Mouse (Mus musculus): ENCODE measurements around the gene Fbxw7. TPM values are rescaled to one million over a fixed set of nuclear protein-coding genes. Genes with fewer than 3 reads are reported as not detected.

The Fbxw7 gene
- polyA plus RNA-seq, 1 experiment from 2014 or later = 12.9 TPM

- H3K4me3 ChIP-seq (replicated peaks; ENCODE audit: low read length) = no peak overlapping the region
- 0 out of 2 replicates have a peak, but pooled peaks cover 3% of the 10 kb centered on the region for H3K36me3 ChIP-seq (ENCODE audit: control insufficient read depth, insufficient read depth, low read length)
- H3K4me1 ChIP-seq (ENCODE audit: control insufficient read depth, insufficient read depth, low read length) = no peaks in the 10 kb centered on the region
- no peak overlapping the region for H3K4me2 ChIP-seq (ENCODE audit: low read depth, low read length)
- no peak overlapping the region for H3K27ac ChIP-seq (ENCODE audit: low read length)
- H3K9me3 ChIP-seq (replicated peaks; ENCODE audit: control insufficient read depth, low read length) = no peaks in the 10 kb centered on the region
- 76% methylated on average over 4 of the region's 4 CpGs for WGBS
- H3K27me3 ChIP-seq (ENCODE audit: control insufficient read depth, insufficient read depth, low read length) = no peaks in the 10 kb centered on the region
- no peak overlapping the region for H3K9ac ChIP-seq (ENCODE audit: low read length)
- ATAC-seq (ENCODE audit: insufficient read depth, low FRiP score) = no peak
These were observed 140.8 kb downstream of the Fbxw7 start for GRCm38 (mm10) chr3:84955857-84956256.

- no peaks in the 10 kb centered on the region for H3K27me3 ChIP-seq (ENCODE audit: control insufficient read depth, insufficient read depth, low read length)
- no peak overlapping the region for H3K27ac ChIP-seq (ENCODE audit: low read length)
- no peak overlapping the region for H3K4me2 ChIP-seq (ENCODE audit: low read depth, low read length)
- H3K9ac ChIP-seq (ENCODE audit: low read length) = no peak overlapping the region
- no peak overlapping the region for H3K4me3 ChIP-seq (replicated peaks; ENCODE audit: low read length)
- no peak for ATAC-seq (ENCODE audit: insufficient read depth, low FRiP score)
- no peaks in the 10 kb centered on the region; the same call in 1 of the 2 replicates for H3K36me3 ChIP-seq (ENCODE audit: control insufficient read depth, insufficient read depth, low read length)
- no peaks in the 10 kb centered on the region for H3K4me1 ChIP-seq (ENCODE audit: control insufficient read depth, insufficient read depth, low read length)
- WGBS = 94% methylated on average over 5 of the region's 5 CpGs
- no peaks in the 10 kb centered on the region for H3K9me3 ChIP-seq (replicated peaks; ENCODE audit: control insufficient read depth, low read length)
These were observed 150.1 kb downstream of the Fbxw7 start for GRCm38 (mm10) chr3:84965156-84965555.

- Histone ChIP-seq H3K27me3 (ENCODE audit: control insufficient read depth, insufficient read depth, low read length) (no peaks in the 10 kb centered on the region), H3K36me3 (ENCODE audit: control insufficient read depth, insufficient read depth, low read length) (peaks cover 4% of the 10 kb centered on the region; the same call in 1 of the 2 replicates), H3K9me3 (replicated peaks; ENCODE audit: control insufficient read depth, low read length) (no peaks in the 10 kb centered on the region), H3K4me3 (replicated peaks; ENCODE audit: low read length) (no peak overlapping the region), H3K4me1 (ENCODE audit: control insufficient read depth, insufficient read depth, low read length) (no peaks in the 10 kb centered on the region), H3K4me2 (ENCODE audit: low read depth, low read length) (no peak overlapping the region), H3K9ac (ENCODE audit: low read length) (no peak overlapping the region), H3K27ac (ENCODE audit: low read length) (no peak overlapping the region)
- WGBS = 92% methylated on average over 4 of the region's 4 CpGs
- ATAC-seq (ENCODE audit: insufficient read depth, low FRiP score) = no peak
These were observed 152.3 kb downstream of the Fbxw7 start for GRCm38 (mm10) chr3:84967364-84967763.

GRCm38 (mm10) chr3:84971561-84971960 lies 156.5 kb downstream of the Fbxw7 start:
- 76% methylated on average over 5 of the region's 5 CpGs for WGBS
- no peak for ATAC-seq (ENCODE audit: insufficient read depth, low FRiP score)
- Histone ChIP-seq H3K9me3 (replicated peaks; ENCODE audit: control insufficient read depth, low read length) (no peaks in the 10 kb centered on the region), H3K27ac (ENCODE audit: low read length) (no peak overlapping the region), H3K4me3 (replicated peaks; ENCODE audit: low read length) (no peak overlapping the region), H3K36me3 (ENCODE audit: control insufficient read depth, insufficient read depth, low read length) (0 out of 2 replicates have a peak, but pooled peaks cover 4% of the 10 kb centered on the region), H3K9ac (ENCODE audit: low read length) (no peak overlapping the region), H3K4me2 (ENCODE audit: low read depth, low read length) (no peak overlapping the region), H3K27me3 (ENCODE audit: control insufficient read depth, insufficient read depth, low read length) (no peaks in the 10 kb centered on the region), H3K4me1 (ENCODE audit: control insufficient read depth, insufficient read depth, low read length) (no peaks in the 10 kb centered on the region)

GRCm38 (mm10) chr3:84972881-84973280 lies 157.8 kb downstream of the Fbxw7 start:
- H3K27me3 ChIP-seq (ENCODE audit: control insufficient read depth, insufficient read depth, low read length) = no peaks in the 10 kb centered on the region
- no peaks in the 10 kb centered on the region for H3K4me1 ChIP-seq (ENCODE audit: control insufficient read depth, insufficient read depth, low read length)
- H3K4me3 ChIP-seq (replicated peaks; ENCODE audit: low read length) = no peak overlapping the region
- H3K4me2 ChIP-seq (ENCODE audit: low read depth, low read length) = no peak overlapping the region
- ATAC-seq (ENCODE audit: insufficient read depth, low FRiP score) = no peak
- no peaks in the 10 kb centered on the region for H3K9me3 ChIP-seq (replicated peaks; ENCODE audit: control insufficient read depth, low read length)
- H3K9ac ChIP-seq (ENCODE audit: low read length) = no peak overlapping the region
- 0 out of 2 replicates have a peak, but pooled peaks cover 4% of the 10 kb centered on the region for H3K36me3 ChIP-seq (ENCODE audit: control insufficient read depth, insufficient read depth, low read length)
- no peak overlapping the region for H3K27ac ChIP-seq (ENCODE audit: low read length)
- WGBS = 86% methylated on average over 2 of the region's 2 CpGs

GRCm38 (mm10) chr3:84974193-84974592 lies 159.1 kb downstream of the Fbxw7 start:
- Histone ChIP-seq H3K9ac (ENCODE audit: low read length) (no peak overlapping the region), H3K4me2 (ENCODE audit: low read depth, low read length) (no peak overlapping the region), H3K4me1 (ENCODE audit: control insufficient read depth, insufficient read depth, low read length) (no peaks in the 10 kb centered on the region), H3K27me3 (ENCODE audit: control insufficient read depth, insufficient read depth, low read length) (no peaks in the 10 kb centered on the region), H3K36me3 (ENCODE audit: control insufficient read depth, insufficient read depth, low read length) (0 out of 2 replicates have a peak, but pooled peaks cover 4% of the 10 kb centered on the region), H3K4me3 (replicated peaks; ENCODE audit: low read length) (no peak overlapping the region), H3K9me3 (replicated peaks; ENCODE audit: control insufficient read depth, low read length) (no peaks in the 10 kb centered on the region), H3K27ac (ENCODE audit: low read length) (no peak overlapping the region)
- ATAC-seq (ENCODE audit: insufficient read depth, low FRiP score) = no peak
- whole genome bisulfite sequencing = 90% methylated on average over 9 of the region's 9 CpGs

GRCm38 (mm10) chr3:84978676-84979075 lies 163.6 kb downstream of the Fbxw7 start:
- H3K4me3 ChIP-seq (replicated peaks; ENCODE audit: low read length) = no peak overlapping the region
- H3K9ac ChIP-seq (ENCODE audit: low read length) = no peak overlapping the region
- ATAC-seq (ENCODE audit: insufficient read depth, low FRiP score) = no peak
- 90% methylated on average over 11 of the region's 11 CpGs for WGBS
- no peak overlapping the region for H3K27ac ChIP-seq (ENCODE audit: low read length)
- no peak overlapping the region for H3K4me2 ChIP-seq (ENCODE audit: low read depth, low read length)
- no peaks in the 10 kb centered on the region for H3K27me3 ChIP-seq (ENCODE audit: control insufficient read depth, insufficient read depth, low read length)
- no peaks in the 10 kb centered on the region for H3K36me3 ChIP-seq (ENCODE audit: control insufficient read depth, insufficient read depth, low read length)
- H3K4me1 ChIP-seq (ENCODE audit: control insufficient read depth, insufficient read depth, low read length) = no peaks in the 10 kb centered on the region
- H3K9me3 ChIP-seq (replicated peaks; ENCODE audit: control insufficient read depth, low read length) = no peaks in the 10 kb centered on the region

GRCm38 (mm10) chr3:84980158-84980557 lies 165.1 kb downstream of the Fbxw7 start:
- no peak overlapping the region for H3K4me3 ChIP-seq (replicated peaks; ENCODE audit: low read length)
- no peak for ATAC-seq (ENCODE audit: insufficient read depth, low FRiP score)
- no peak overlapping the region for H3K9ac ChIP-seq (ENCODE audit: low read length)
- H3K4me1 ChIP-seq (ENCODE audit: control insufficient read depth, insufficient read depth, low read length) = no peaks in the 10 kb centered on the region
- no peaks in the 10 kb centered on the region for H3K27me3 ChIP-seq (ENCODE audit: control insufficient read depth, insufficient read depth, low read length)
- WGBS = 97% methylated on average over 2 of the region's 2 CpGs
- no peaks in the 10 kb centered on the region for H3K36me3 ChIP-seq (ENCODE audit: control insufficient read depth, insufficient read depth, low read length)
- H3K27ac ChIP-seq (ENCODE audit: low read length) = no peak overlapping the region
- no peak overlapping the region for H3K4me2 ChIP-seq (ENCODE audit: low read depth, low read length)
- H3K9me3 ChIP-seq (replicated peaks; ENCODE audit: control insufficient read depth, low read length) = no peaks in the 10 kb centered on the region

- Histone ChIP-seq H3K9me3 (replicated peaks; ENCODE audit: control insufficient read depth, low read length) (no peaks in the 10 kb centered on the region), H3K27me3 (ENCODE audit: control insufficient read depth, insufficient read depth, low read length) (no peaks in the 10 kb centered on the region), H3K9ac (ENCODE audit: low read length) (no peak overlapping the region), H3K36me3 (ENCODE audit: control insufficient read depth, insufficient read depth, low read length) (no peaks in the 10 kb centered on the region), H3K4me2 (ENCODE audit: low read depth, low read length) (no peak overlapping the region), H3K4me3 (replicated peaks; ENCODE audit: low read length) (no peak overlapping the region), H3K4me1 (ENCODE audit: control insufficient read depth, insufficient read depth, low read length) (no peaks in the 10 kb centered on the region), H3K27ac (ENCODE audit: low read length) (no peak overlapping the region)
- no peak for ATAC-seq (ENCODE audit: insufficient read depth, low FRiP score)
- 43% methylated on average over 4 of the region's 4 CpGs for WGBS
These were observed 167.6 kb downstream of the Fbxw7 start for GRCm38 (mm10) chr3:84982688-84983087.

All from stomach, embryonic 16.5 days (tissue).